Comparison of ENCODE assay signal across 11 mouse cellular contexts in genomic region chr3:148762541-148763225, GRCm38 (mm10).
DNase-seq lines count a peak whose midpoint lies in the region; ATAC-seq lines count a peak whose summit lies in the region.
"Had no signal": no experiment of that assay in that cellular context is flagged by ENCODE, and none has a peak within 500 bp of the region (broad histone marks: within the 10 kb centered on the region; RNA-seq: fewer than 3 reads in every experiment).

No protein-coding gene starts in this region.

- no peak overlapping the region for H3K4me3 ChIP-seq in heart, embryonic 12.5 days

- H3K9me3 ChIP-seq in heart, embryonic 12.5 days (replicated peaks) = no peaks in the 10 kb centered on the region

- H3K4me2 ChIP-seq in heart, embryonic 12.5 days = no peak overlapping the region

- 25% methylated on average over 11 of the region's 11 CpGs for WGBS in heart, embryonic 12.5 days

- H3K4me1 ChIP-seq in heart, embryonic 12.5 days (replicated peaks) = peaks cover 10% of the 10 kb centered on the region

- ATAC-seq in heart, embryonic 12.5 days (ENCODE audit: insufficient number of reproducible peaks, low FRiP score) = peak; percentile 45; the same call in 1 of the 2 replicates
- ATAC-seq in megakaryocyte, adult 5-6 weeks (ENCODE audit: poor library complexity, severe bottlenecking) = peak; percentile 84

- no peaks in the 10 kb centered on the region for H3K27me3 ChIP-seq in heart, embryonic 12.5 days (replicated peaks)

- H3K36me3 ChIP-seq in heart, embryonic 12.5 days = no peaks in the 10 kb centered on the region

- H3K9ac ChIP-seq in heart, embryonic 12.5 days = no peak overlapping the region
- H3K9ac ChIP-seq: liver, embryonic 14.5 days had no signal

- DNase-seq in heart, adult 11 months = no peak
- peak; percentile 4 for DNase-seq in induced T-regulatory cell, adult 2 months (ENCODE audit: low read depth)
- peak; percentile 6 to 11 for DNase-seq in thymus, postnatal 10 days (ENCODE audit: low spot score in 2 of 2)
- DNase-seq in frontal cortex, postnatal 36 days (ENCODE audit: low spot score in 2 of 2) = no peak
- DNase-seq in right cerebral cortex, postnatal 25 days = no peak
- no peak for DNase-seq in adrenal gland, adult 2 months
- DNase-seq: gastrocnemius, postnatal 25 days; heart, postnatal 14 days had no signal

- no peak overlapping the region for H3K27ac ChIP-seq in heart, embryonic 12.5 days (ENCODE audit: poor library complexity, severe bottlenecking)
- H3K27ac ChIP-seq: liver, embryonic 14.5 days had no signal

Comparison
In these comparisons a context has a peak if more than half of its experiments do, and no peak if none do; other contexts are left out.
1. DNase-seq: peak in induced T-regulatory cell, adult 2 months (single experiment) and thymus, postnatal 10 days (2 of 2); none in heart, adult 11 months (single experiment), frontal cortex, postnatal 36 days (0 of 2), right cerebral cortex, postnatal 25 days (single experiment) and adrenal gland, adult 2 months (single experiment).